Mouse (Mus musculus) embryonic facial prominence, embryonic 13.5 days (tissue): ENCODE data around the gene Tmem230. TPM values are rescaled to one million over a fixed set of nuclear protein-coding genes. Genes with fewer than 3 reads are reported as not detected.
A peak's percentile ranks its signal among the peaks of the same experiment; 100 is the strongest.
"Not testable (repeated sequence)": the region's sequence is repeated elsewhere in the genome, so short reads cannot be mapped to it uniquely, and the experiment has no call there.

ENCODE experiments used
- ATAC-seq: fragments of 200-750 bp; cut with Nextera tagmentation; 2 replicates; pipeline ENCODE4 v1.8.0; 2017; ENCODE audit warnings: low read depth; ENCODE audit not compliant: insufficient number of reproducible peaks, insufficient read depth, low FRiP score, low TSS enrichment
- H3K27ac ChIP-seq: fragments of 300-500 bp; sonication (generic); 2 replicates; pipeline ENCODE4 v1.5.1; 2015; ENCODE audit warnings: moderate library complexity, mild to moderate bottlenecking, inconsistent platforms
- H3K27me3 ChIP-seq: fragments of 300-500 bp; sonication (generic); 2 replicates; pipeline ENCODE4 v1.6.1; 2015; ENCODE audit warnings: mild to moderate bottlenecking, inconsistent platforms
- H3K36me3 ChIP-seq: fragments of 300-500 bp; sonication (generic); 2 replicates; pipeline ENCODE4 v1.6.1; 2015; ENCODE audit warnings: mild to moderate bottlenecking, inconsistent platforms
- H3K4me1 ChIP-seq: fragments of 300-500 bp; sonication (generic); 2 replicates; pipeline ENCODE4 v1.6.1; 2015; ENCODE audit warnings: inconsistent platforms
- H3K4me2 ChIP-seq: fragments of 300-500 bp; sonication (generic); 2 replicates; pipeline ENCODE4 v1.6.1; 2015; ENCODE audit warnings: moderate library complexity, mild to moderate bottlenecking, inconsistent platforms
- H3K4me3 ChIP-seq: fragments of 300-500 bp; sonication (generic); 2 replicates; pipeline ENCODE4 v1.5.1; 2015; ENCODE audit warnings: mild to moderate bottlenecking, inconsistent platforms
- H3K9ac ChIP-seq: fragments of 300-500 bp; sonication (generic); 2 replicates; pipeline ENCODE4 v1.6.1; 2015; ENCODE audit warnings: mild to moderate bottlenecking, inconsistent platforms
- H3K9me3 ChIP-seq: fragments of 300-500 bp; sonication (generic); 2 replicates; pipeline ENCODE4 v1.6.1; 2016; ENCODE audit warnings: inconsistent platforms
- WGBS: fragments of 180-500 bp; shearing (Covaris S2); methylation state at CpG from one replicate; pipeline ENCODE4 v1.1.7; 2015; ENCODE audit warnings: mixed read lengths; 5-methylcytosine and 5-hydroxymethylcytosine counted together
- polyA plus RNA-seq: library from polyadenylated mRNA; unstranded; fragments of >200 nt; fragmentation: Nextera tagmentation; extraction: Ambion mirVana; gene quantifications from 2 replicates; pipeline ENCODE4 v1.2.1, GENCODE M21; 2015

Tmem230 gene
- 55.9 and 61.2 TPM in 2 replicates for polyA plus RNA-seq

DNA sequence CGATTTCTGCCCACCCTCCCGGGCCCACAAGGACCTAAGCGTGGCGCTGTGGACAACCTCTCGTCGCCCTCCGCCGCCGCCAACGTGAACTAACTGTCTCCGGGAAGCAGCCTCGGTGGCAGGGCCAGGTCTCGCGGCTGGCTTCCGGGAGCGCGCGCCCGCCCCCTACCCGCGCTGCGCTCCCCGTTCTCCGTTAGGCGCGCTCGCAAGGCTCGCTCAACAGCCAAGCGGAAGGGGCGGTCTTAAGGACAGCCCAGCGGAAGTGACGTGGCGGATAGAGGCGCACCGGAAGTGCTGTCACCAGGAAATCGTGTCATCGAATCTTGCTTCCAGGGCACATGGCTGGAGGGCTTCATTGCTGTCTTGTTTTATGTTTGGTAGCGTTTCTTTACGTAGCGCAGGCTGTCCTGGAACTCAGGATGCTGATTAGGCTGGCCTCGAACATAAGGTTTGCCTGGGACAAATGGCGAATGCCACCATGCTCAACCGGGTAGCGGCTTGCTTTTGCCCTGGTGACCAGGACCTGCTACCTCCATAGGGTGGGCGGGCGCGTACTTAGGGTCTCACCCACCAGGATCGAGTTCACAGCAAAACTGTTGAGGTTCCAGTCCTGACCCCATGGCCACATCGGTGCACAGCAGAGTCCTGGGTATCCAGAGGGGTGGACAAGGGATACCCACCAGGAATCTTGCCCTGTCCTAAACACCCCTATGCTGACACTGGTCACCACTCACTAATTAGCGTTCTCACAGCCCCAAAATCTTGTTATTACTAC, at the start of gene Tmem230:
Gene Tmem230 (minus strand): TSS at position 269 of the 775 bp plus-strand sequence.
- peak; percentile 88 for ATAC-seq
- H3K36me3 ChIP-seq: peaks cover 38% of the 10 kb centered on the region

DNA sequence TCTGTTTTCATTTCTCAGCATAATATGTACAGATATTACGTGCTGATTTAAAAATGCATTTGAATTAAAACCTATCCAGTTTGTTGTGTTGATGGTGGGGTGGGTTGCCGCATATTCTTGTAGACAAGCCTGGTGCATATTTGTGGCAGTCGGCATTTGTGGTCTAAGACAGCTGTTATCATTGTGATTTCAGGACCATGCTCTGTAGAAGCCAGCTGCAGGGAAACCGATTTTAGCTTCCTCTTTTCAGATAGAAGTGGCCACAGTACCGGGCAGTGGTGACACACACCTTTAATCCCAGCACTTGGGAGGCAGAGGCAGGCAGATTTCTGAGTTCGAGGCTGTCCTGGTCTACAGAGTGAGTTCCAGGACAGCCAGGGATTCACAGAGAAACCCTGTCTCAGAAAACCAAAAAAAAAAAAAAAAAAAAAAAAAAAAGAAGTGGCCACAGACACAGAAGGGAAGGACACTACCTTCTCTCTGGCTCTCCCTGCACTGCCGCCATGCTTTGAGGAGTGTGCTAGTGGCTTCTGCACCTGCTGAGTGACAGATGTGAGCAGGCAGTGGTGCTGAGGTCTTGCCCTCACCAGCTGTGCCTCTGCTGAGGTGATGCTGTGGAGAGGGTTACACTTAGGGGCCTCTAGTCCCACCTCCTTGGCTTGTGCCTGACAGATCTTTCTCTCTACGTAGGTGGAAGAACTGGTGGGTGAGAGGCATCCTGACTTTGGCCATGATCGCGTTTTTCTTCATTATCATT, 46.3 kb upstream of the Tmem230 start:
- peaks cover 52% of the 10 kb centered on the region for H3K36me3 ChIP-seq
- WGBS: 89% methylated on average over 10 of the region's 10 CpGs
- H3K9ac ChIP-seq: no peak overlapping the region
- H3K4me1 ChIP-seq: 0 out of 2 replicates have a peak, but pooled peaks cover 8% of the 10 kb centered on the region
- no peak overlapping the region for H3K4me2 ChIP-seq
- no peaks in the 10 kb centered on the region for H3K27me3 ChIP-seq
- H3K4me3 ChIP-seq: no peak overlapping the region
- H3K9me3 ChIP-seq: no peaks in the 10 kb centered on the region
- ATAC-seq: no peak
- no peak overlapping the region for H3K27ac ChIP-seq

More for the DNA sequence above, at the start of gene Tmem230:
- WGBS: 3% methylated on average over 50 of the region's 50 CpGs
- Histone ChIP-seq H3K27me3 (no peaks in the 10 kb centered on the region), H3K4me2 (peak within 1 kb of the TSS; percentile 81), H3K4me3 (peak within 1 kb of the TSS; percentile 61), H3K27ac (peak within 1 kb of the TSS; percentile 85), H3K9ac (peak within 1 kb of the TSS; percentile 79), H3K9me3 (no peaks in the 10 kb centered on the region), H3K4me1 (peaks cover 31% of the 10 kb centered on the region)

DNA sequence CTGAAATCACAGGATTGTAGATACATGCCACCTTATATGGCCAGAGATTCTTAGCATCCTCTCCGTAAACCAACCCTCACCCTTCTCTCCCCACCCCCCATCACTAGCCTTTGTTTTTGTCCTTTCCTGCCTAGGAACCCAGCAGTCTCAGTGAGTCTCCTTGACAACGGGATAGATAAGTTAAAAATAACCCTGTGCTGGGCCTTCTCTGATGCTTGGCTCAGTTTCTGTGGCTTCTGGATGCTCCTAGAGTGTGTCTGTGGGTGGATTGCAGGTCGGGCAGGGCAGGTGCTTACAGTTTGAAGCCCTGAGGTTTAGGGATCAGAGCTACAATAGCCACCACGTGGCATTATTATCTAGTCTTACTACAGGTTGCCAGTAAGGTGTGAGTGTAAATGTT, 44.5 kb upstream of the Tmem230 start:
- Histone ChIP-seq H3K9me3 (no peaks in the 10 kb centered on the region), H3K4me2 (no peak overlapping the region), H3K9ac (no peak overlapping the region), H3K4me1 (0 out of 2 replicates have a peak, but pooled peaks cover 8% of the 10 kb centered on the region), H3K36me3 (peaks cover 35% of the 10 kb centered on the region), H3K27me3 (no peaks in the 10 kb centered on the region), H3K4me3 (no peak overlapping the region), H3K27ac (no peak overlapping the region)
- 49% methylated on average over 4 of the region's 4 CpGs for WGBS
- ATAC-seq: no peak

DNA sequence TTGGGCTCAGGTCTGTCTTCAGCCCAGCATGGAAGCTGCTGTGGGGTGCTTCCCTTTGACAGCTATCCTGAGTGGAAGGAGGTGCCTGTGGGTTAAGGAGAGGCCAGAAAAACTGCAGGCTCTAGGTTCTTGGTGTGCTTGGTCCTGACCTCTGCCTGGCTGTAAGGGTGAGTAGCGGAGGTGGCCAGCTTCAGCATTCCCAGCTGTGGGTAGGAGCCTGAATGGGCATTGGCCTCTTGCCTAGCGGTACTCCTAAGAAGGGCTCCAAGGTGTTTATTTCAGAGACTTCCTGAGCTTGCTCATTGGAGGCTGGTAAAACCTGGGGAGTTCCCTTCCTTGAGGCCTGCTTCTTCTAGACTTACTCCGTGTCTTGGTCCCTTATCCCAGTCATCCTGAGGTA, 43.7 kb upstream of the Tmem230 start:
- H3K9ac ChIP-seq: no peak overlapping the region
- 75% methylated on average over 3 of the region's 3 CpGs for WGBS
- H3K4me1 ChIP-seq: 0 out of 2 replicates have a peak, but pooled peaks cover 8% of the 10 kb centered on the region
- no peak overlapping the region for H3K4me2 ChIP-seq
- no peaks in the 10 kb centered on the region for H3K27me3 ChIP-seq
- H3K4me3 ChIP-seq: no peak overlapping the region
- peaks cover 32% of the 10 kb centered on the region for H3K36me3 ChIP-seq
- no peak for ATAC-seq
- H3K27ac ChIP-seq: no peak overlapping the region
- H3K9me3 ChIP-seq: no peaks in the 10 kb centered on the region

DNA sequence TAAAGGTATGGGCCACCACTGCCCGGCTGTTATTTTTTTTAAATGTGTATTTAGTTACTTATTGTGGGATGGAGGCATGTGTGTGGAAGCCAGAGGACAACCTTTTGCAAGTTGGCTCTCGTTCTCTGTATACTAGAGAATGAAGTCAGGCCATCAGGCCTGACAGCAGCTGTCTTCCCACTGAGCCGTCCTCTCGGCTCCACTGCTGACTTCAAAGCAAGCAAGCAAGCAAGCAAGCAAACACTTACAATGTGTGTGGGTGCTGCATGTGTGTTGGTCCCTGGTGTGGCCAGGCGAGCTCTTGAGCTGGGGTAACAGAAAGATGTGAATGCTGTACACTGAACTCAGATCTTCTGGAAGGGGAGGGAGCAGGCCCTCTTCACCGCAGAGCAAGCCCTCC, 43.2 kb upstream of the Tmem230 start:
- H3K9me3 ChIP-seq: no peaks in the 10 kb centered on the region

DNA sequence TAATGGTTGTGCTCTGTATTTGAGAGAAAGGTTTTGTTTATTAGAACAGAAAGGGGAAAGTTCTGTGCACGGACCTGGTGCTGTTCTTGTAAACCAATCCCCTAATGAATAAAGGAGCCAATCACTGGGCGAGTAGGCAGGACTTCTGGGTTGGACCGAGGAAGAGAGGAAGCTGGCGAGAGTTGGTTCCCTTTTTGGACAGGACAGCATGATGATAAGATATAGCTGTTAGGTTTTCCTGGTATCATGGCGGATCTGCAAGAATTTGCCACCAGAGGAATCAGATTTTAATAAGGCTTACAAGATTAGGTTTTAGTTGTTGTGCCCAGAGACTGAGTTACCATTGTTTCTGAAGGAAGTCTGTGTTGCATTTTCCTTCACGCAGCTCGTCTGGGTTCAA, 41.6 kb upstream of the Tmem230 start:
- H3K4me1 ChIP-seq: peaks cover 18% of the 10 kb centered on the region
- WGBS: 73% methylated on average over 5 of the region's 7 CpGs

More for the DNA sequence above, 43.2 kb upstream of the Tmem230 start:
- peaks cover 28% of the 10 kb centered on the region for H3K36me3 ChIP-seq
- no peak for ATAC-seq
- H3K4me3 ChIP-seq: no peak overlapping the region
- 0 out of 2 replicates have a peak, but pooled peaks cover 8% of the 10 kb centered on the region for H3K4me1 ChIP-seq
- 72% methylated on average over 6 of the region's 6 CpGs for WGBS
- H3K27me3 ChIP-seq: no peaks in the 10 kb centered on the region
- no peak overlapping the region for H3K9ac ChIP-seq
- no peak overlapping the region for H3K4me2 ChIP-seq
- no peak overlapping the region for H3K27ac ChIP-seq

DNA sequence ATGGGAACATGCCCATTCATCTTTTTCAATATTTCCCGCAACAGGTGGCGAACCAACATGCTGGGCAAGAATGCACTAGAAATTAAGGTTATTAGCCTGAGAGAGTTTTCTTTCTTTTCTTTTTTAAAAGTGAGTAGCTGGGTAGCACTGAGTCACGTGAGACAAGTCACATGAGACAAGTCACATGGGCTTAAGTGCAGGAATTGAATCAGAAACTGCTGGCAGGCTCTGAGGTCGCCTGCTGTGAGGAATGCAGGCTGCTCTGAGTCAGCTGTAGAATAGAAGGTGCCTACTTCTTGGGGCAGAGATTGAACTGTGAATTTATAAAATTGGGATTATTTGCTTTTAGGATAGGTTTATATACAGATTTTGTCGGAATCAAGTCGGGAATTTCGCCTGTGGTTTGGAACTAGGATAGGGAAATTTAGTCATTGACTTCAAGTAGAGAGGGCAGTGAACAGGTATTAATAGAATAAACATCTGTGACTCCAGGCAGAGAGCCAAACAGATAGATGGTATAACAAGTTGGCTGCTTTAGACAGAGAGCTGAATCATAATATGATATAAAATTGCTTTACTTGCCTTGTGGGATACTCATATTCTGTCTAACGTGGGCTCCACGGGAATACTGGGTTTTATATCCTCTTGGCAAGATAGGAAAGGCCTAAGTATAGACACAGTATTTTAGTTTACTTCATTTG, 38.9 kb upstream of the Tmem230 start:
- Histone ChIP-seq H3K9me3 (no peaks in the 10 kb centered on the region), H3K9ac (no peak overlapping the region), H3K27ac (no peak overlapping the region), H3K27me3 (no peaks in the 10 kb centered on the region), H3K4me3 (no peak overlapping the region), H3K4me1 (peaks cover 45% of the 10 kb centered on the region), H3K36me3 (0 out of 2 replicates have a peak, but pooled peaks cover 4% of the 10 kb centered on the region), H3K4me2 (no peak overlapping the region)
- no peak for ATAC-seq
- 82% methylated on average over 9 of the region's 9 CpGs for WGBS

More for the DNA sequence above, 41.6 kb upstream of the Tmem230 start:
- not testable (repeated sequence) for ATAC-seq, H3K27ac ChIP-seq, H3K9ac ChIP-seq, H3K27me3 ChIP-seq, H3K4me3 ChIP-seq, H3K4me2 ChIP-seq, H3K9me3 ChIP-seq
- peaks cover 16% of the 10 kb centered on the region for H3K36me3 ChIP-seq

DNA sequence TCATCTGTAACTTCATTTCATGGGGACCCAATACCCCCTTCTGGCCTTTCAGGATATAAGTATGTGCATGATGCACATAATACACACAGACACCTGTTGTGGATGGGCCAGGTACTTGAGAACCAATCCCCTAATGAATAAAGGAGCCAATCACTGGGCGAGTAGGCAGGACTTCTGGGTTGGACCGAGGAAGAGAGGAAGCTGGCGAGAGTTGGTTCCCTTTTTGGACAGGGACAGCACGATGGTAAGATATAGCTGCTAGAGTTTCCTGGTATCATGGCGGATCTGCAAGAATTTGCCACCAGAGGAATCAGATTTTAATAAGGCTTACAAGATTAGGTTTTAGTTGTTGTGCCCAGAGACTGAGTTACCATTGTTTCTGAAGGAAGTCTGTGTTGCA, 38.1 kb upstream of the Tmem230 start:
- H3K36me3 ChIP-seq, H3K9me3 ChIP-seq, H3K4me2 ChIP-seq, H3K27me3 ChIP-seq, H3K4me3 ChIP-seq, ATAC-seq, H3K27ac ChIP-seq, H3K9ac ChIP-seq: not testable (repeated sequence)
- peaks cover 39% of the 10 kb centered on the region for H3K4me1 ChIP-seq
- 88% methylated on average over 5 of the region's 5 CpGs for WGBS

DNA sequence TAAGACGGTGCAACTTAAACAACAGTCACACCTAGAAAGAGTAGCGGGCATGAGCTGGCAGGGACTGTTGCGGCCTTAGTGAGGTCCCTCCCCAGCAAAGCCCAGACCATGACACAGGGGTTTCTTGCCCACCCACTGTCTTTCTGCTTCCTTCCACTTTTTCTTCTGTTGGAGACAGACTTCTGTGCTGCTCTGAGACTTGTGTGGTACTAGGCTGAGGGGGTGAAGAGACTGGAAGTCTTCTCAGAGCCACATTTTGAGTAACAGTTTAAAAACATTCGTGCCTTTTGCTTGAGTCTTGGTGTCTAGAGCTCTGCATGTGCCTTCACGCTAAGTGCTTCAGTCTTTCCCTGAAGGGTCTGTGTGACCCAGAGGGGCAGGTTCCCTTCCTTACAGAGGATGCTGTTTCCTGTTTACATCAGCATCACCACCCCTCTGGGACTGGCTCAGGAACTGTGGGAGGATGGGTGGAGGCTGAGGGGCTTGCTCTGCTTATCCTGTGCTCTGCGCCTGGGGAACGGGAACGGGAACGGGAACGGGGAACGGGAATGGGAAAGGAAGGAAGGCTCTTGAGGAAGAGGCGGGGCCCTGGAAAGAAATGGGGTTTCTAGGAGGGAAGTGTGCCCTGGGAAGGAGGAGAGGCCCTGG, 37.0 kb upstream of the Tmem230 start:
- H3K4me3 ChIP-seq: no peak overlapping the region
- H3K36me3 ChIP-seq: 0 out of 2 replicates have a peak, but pooled peaks cover 4% of the 10 kb centered on the region
- no peak overlapping the region for H3K4me2 ChIP-seq
- WGBS: 69% methylated on average over 12 of the region's 12 CpGs
- no peak overlapping the region for H3K9ac ChIP-seq
- no peaks in the 10 kb centered on the region for H3K27me3 ChIP-seq
- peak overlapping the region; percentile 49; the same call in 1 of the 2 replicates for H3K27ac ChIP-seq
- H3K4me1 ChIP-seq: peaks cover 39% of the 10 kb centered on the region
- no peak for ATAC-seq
- no peaks in the 10 kb centered on the region for H3K9me3 ChIP-seq

DNA sequence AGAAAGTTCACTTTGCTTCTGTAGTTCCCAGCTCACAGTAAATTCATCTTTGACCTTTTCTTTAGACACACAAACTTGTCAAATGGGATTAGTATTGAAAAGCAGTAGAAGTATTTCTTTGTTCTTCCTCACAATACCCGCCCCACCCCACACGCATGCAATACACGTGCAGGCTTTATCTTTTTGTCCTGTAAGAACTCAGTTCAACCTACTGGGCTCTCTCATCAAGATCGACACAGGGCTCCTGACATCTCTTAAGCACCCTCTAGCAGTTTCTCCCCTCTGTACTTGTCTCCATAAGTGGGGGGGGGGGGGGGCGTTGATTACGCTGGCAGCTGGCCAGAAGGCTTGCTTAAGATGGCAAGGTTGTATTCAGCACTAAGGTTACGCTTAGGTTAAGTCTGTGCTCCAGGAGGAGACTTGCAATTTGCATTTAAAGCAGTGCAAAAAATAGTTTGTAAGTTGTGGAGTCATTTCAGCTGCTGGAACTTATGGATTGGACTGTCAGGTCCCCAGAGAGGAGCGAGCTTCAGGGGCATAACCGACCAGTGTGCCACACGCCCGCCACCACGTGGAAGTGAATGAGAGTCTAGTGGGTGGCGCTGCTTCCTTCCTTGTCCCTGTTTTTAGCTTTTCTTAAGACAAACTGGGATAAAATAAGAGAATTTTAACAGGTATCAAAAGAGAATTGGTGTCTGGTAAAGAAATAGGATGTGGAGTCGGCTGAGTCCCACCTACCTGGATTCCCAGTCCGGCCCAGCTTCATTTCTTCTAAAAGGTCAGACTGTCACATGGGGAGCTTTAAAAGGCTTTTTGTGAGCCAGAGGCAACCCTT, 35.8 kb upstream of the Tmem230 start:
- Histone ChIP-seq H3K9me3 (no peaks in the 10 kb centered on the region), H3K36me3 (0 out of 2 replicates have a peak, but pooled peaks cover 4% of the 10 kb centered on the region), H3K4me3 (no peak overlapping the region), H3K9ac (no peak overlapping the region), H3K4me1 (peaks cover 39% of the 10 kb centered on the region), H3K27me3 (no peaks in the 10 kb centered on the region), H3K4me2 (no peak overlapping the region), H3K27ac (peak overlapping the region; percentile 68)
- 55% methylated on average over 15 of the region's 15 CpGs for WGBS
- no peak for ATAC-seq
